Mouse (Mus musculus): ENCODE data around the gene Ace. TPM values are rescaled to one million over a fixed set of nuclear protein-coding genes. Genes with fewer than 3 reads are reported as not detected.

Gene Ace
- total RNA-seq, 2 experiments from 2014 or later, result 9.1 to 13.0 TPM

DNA sequence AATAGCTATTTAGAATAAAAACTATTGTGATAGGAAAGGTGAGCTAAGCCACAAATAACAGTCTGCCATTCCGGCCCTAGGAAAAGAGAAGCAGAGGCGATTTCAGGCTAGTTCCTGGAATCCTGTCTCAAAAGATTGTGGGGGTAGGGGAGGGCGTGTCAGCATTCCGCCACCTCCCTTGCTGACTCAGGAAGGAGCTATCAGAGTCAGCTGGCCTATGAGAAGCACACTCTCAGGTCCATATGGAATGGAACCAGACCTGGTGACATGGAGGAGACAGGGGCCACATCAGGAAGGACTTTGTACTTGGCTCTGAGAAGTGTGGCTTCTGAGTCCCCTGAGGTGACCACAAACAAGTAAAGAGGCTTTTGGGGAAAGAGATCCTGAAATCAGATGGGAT lies 17.2 kb upstream of the Ace start:
- intact Hi-C loops (cut with DNase I), result no loop called here
- no peak for TF ChIP-seq CTCF (IDR thresholded peaks at IDR 0.05)
- no peak overlapping the region for H3K4me3 ChIP-seq
- no peak for DNase-seq (ENCODE audit: extremely low spot score in 1 of 2, low spot score in 2 of 2)
- no peak overlapping the region for H3K27ac ChIP-seq

DNA sequence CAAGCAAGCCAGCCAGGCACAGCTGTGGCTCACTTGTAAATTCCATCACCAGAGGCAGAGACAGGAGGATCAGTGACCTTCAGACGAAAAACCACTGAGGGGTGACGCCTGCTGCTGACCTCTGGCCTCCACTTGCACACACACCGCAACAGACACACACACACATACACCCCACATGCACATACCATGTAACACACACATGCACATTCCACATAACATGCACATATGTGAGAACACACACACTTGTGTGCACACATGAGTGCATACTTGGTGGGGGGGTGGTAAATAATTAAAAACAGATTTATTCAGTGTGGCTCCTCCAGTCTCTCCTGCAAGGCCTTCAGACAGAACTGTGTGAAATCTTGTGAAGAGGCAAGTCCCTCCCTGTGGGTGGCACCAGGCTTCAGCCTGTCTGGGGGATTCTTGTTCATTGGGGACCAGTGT lies 16.1 kb upstream of the Ace start:
- no peak for TF ChIP-seq CTCF (IDR thresholded peaks at IDR 0.05)
- no peak for DNase-seq (ENCODE audit: extremely low spot score in 1 of 2, low spot score in 2 of 2)
- Histone ChIP-seq H3K27ac (no peak overlapping the region), H3K4me3 (no peak overlapping the region)
- intact Hi-C loops (cut with DNase I), result no loop called here

DNA sequence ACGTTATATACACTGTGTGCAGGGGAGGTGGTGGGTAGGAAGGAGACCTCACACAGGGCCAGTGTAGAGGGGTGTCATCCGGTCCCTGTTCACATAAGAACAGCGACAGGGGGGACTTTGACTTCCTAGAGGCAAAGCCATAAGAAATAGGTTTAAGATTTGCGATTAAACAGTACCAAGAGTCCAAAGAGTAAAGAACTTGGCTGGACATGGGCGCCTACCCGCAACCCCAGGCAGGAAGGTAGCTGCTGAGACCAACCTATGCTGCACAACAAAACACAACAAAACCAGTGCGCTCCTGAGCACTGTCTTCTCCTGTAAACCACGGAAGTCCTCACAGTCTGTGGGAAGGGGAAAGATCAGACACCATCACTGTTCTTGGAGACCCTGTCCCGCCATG lies 15.6 kb upstream of the Ace start:
- intact Hi-C loops (cut with DNase I), result no loop called here
- Histone ChIP-seq H3K4me3 (no peak overlapping the region), H3K27ac (no peak overlapping the region)
- no peak for DNase-seq (ENCODE audit: extremely low spot score in 1 of 2, low spot score in 2 of 2)
- TF ChIP-seq CTCF (IDR thresholded peaks at IDR 0.05), result no peak

DNA sequence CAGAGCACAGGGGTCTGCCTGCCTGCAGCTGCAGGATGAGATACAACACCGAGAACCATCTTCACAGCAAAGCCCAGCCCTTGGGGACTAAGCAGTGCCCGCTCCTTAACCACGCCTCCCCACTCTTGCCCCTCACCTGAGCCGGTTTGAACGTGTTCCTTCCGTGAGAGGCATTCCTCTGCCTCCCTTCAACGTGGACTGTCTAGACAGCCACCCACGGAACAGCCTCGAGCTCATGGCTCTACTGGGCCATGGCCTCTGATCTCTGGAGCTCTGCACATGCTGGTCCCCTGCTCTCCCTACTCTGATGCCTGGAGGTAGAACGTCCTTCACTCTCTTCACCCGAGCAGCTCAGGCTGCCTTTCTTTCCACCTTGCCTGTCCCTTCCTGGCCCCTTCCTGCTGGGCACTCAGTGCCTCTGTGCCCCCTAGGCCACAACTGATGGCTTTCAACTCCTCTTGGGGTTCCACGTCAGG lies 14.8 kb upstream of the Ace start, which contains the start of gene Cyb561:
Gene Cyb561, minus strand, starts transcription at position 426 of the 476 bp plus-strand sequence.
- intact Hi-C loops (cut with DNase I), result no loop called here
- no peak for TF ChIP-seq CTCF (IDR thresholded peaks at IDR 0.05)
- DNase-seq (ENCODE audit: extremely low spot score in 1 of 2, low spot score in 2 of 2), result no peak
- Histone ChIP-seq H3K4me3 (no peak within 1 kb of the TSS), H3K27ac (no peak within 1 kb of the TSS)

DNA sequence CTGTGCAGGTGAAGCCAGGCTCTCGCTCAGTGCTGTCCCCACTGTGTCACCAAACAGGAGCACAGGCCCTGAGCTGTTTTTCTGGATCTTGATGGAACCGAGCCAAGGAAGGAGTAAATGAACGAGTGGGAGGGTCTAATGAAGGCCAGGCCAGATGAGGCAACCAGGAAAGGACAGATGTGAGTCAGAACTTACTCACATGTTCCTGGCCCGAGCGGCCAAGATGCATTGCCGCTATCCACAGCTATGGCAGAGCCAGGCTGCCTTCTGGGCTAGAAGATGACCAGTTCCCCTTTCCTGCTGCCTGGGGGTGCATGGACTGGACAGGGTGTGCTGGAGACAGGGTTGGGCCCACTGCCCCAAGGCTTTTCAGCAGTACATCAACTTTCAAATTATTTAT lies 14.3 kb upstream of the Ace start:
- H3K27ac ChIP-seq, result no peak overlapping the region
- no peak for TF ChIP-seq CTCF (IDR thresholded peaks at IDR 0.05)
- no peak overlapping the region for H3K4me3 ChIP-seq
- DNase-seq (ENCODE audit: extremely low spot score in 1 of 2, low spot score in 2 of 2), result no peak
- intact Hi-C loops (cut with DNase I), result no loop called here

DNA sequence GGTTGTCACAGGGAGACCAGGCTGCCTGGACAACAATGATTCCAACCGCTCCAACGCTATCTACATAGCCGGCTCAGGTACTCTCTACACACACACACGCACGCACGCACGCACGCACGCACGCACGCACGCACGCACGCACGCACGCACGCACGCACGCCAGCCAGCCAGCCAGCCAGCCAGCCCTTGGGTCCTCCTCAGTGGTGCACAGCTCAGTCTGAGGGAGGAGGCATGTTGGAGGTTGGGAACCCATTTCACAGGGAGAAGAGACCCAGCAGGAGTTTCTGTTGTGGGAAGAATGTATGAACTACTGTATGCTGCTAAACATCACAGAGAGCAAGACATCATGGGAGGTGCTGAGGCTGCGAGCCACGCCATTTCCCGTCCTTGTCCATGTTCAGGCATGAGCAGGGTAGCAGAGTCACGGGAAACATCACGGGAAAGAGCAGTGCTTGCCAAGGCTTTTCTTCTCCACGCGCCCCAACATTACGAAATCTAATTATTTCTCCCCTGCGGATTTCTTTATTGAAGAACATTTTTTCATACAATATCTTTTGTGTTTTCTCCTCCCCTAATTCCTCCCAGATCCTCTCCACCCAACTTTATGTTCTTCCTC lies 11.8 kb upstream of the Ace start:
- no peak overlapping the region for H3K27ac ChIP-seq
- intact Hi-C loops (cut with DNase I), result no loop called here
- H3K4me3 ChIP-seq, result no peak overlapping the region
- no peak for DNase-seq (ENCODE audit: extremely low spot score in 1 of 2, low spot score in 2 of 2)
- no peak for TF ChIP-seq CTCF (IDR thresholded peaks at IDR 0.05)

DNA sequence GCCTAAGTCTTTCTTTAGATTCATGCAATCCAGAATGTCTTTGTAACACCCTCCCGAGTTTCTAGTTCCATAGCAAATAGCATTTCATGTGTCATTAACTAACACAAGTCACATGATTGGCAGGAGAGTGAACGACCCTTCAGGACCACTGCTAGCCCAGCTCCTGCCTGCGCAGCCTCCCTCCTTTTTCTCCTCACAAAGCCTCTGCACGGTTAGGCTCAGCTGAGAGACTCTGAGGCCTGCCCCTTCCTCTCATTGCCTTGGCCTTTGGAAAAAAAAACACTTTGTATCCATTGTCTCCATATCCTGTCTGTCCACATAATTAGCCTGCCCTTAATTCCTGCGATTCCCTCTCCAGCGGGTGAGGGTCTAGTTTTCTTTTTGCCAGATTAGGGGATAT lies 10.2 kb upstream of the Ace start:
- no peak for TF ChIP-seq CTCF (IDR thresholded peaks at IDR 0.05)
- Histone ChIP-seq H3K4me3 (no peak overlapping the region), H3K27ac (no peak overlapping the region)
- DNase-seq (ENCODE audit: extremely low spot score in 1 of 2, low spot score in 2 of 2), result no peak
- intact Hi-C loops (cut with DNase I), result no loop called here

DNA sequence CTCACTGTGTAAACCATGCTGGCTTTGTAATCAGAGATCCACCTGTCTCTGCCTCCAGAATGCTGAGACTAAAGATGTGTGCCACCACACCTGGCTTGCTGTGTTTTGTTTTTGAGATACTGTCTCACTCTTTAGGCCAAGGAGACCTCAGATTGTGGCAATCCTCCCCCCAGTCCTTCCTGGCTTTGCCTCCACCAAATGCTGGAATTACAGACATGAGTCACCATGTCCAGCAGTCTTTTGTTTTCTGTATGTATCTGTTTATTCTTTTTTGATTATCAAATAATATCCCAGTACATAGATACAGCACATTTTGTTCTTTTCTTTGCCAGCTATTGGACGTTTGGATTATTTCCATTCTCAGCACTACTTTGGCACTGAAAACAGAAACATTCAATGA lies 9.2 kb upstream of the Ace start:
- intact Hi-C loops (cut with DNase I), result no loop called here
- TF ChIP-seq CTCF (IDR thresholded peaks at IDR 0.05), result no peak

DNA sequence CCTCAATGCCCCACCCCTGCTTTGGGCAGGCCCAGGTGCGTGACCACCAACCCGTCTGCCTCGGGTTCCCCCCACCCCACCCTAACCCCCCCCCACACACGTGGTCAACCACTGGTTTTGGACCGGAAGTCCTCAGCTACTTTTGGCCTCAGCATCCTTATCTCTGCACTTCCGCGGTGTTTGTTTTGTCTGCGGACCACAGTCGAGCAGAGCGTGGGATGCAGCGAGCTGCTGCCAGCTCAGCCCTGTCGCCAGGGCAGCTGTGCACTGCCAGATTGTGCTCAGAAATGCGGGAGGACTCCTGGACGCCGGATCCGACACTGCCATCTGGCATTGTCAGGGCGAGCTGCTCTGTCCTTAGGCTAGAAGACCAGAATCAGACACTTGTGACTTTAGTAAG lies 8.4 kb upstream of the Ace start:
- intact Hi-C loops (cut with DNase I), result no loop called here
- TF ChIP-seq CTCF (IDR thresholded peaks at IDR 0.05), result no peak
- H3K4me3 ChIP-seq, result no peak overlapping the region
- no peak overlapping the region for H3K27ac ChIP-seq
- DNase-seq (ENCODE audit: extremely low spot score in 1 of 2, low spot score in 2 of 2), result peak; percentile 29 to 52

More for the DNA sequence above, 9.2 kb upstream of the Ace start:
- H3K27ac ChIP-seq, result no peak overlapping the region
- DNase-seq (ENCODE audit: extremely low spot score in 1 of 2, low spot score in 2 of 2), result no peak
- H3K4me3 ChIP-seq, result no peak overlapping the region

DNA sequence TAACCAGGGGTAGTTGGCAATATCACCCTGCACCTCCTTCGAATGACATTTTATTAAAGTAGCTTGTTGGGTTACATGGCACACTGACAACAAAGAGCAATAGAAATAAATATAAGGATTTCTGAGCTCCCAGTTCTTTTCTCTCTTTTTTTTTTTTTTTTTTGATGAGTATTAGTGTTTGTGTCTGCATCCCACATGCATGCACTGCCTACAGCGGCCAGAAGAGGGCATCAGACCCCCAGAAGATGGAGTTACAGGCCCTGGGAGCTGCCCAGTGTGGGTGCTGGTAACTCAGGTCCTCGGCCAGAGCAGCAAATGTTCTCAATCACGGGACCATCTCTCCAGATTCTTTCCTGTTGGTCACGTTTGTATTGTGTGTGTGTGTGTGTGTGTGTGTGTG lies 3.1 kb upstream of the Ace start:
- H3K4me3 ChIP-seq, result no peak overlapping the region
- TF ChIP-seq CTCF (IDR thresholded peaks at IDR 0.05), result peak; percentile 11; the same call in 1 of the 2 replicates
- H3K27ac ChIP-seq, result no peak overlapping the region
- no peak for DNase-seq (ENCODE audit: extremely low spot score in 1 of 2, low spot score in 2 of 2)
- intact Hi-C loops (cut with DNase I), result no loop called here

DNA sequence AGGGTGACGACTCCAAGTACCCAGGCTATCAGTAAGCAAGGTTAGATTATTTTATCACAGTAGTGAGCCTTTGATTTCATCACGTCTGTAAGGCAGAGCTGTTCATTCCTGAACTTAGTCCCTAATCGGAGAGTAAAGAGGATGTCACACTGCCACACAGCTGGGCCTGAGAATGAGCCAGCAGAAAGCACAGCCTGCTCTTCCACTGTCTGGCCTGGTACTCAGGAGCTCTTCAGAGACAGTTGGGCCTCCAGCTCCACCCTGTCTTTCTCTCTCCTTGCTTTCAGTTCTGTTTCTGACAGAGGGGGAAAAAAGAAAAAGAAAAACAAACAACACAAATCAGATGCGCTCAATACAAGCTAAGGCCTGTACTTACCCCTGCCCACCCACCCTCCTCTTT lies 1.5 kb upstream of the Ace start:
- intact Hi-C loops (cut with DNase I), result no loop called here
- no peak for TF ChIP-seq CTCF (IDR thresholded peaks at IDR 0.05)
- no peak for DNase-seq (ENCODE audit: extremely low spot score in 1 of 2, low spot score in 2 of 2)
- Histone ChIP-seq H3K4me3 (no peak overlapping the region), H3K27ac (no peak overlapping the region)

DNA sequence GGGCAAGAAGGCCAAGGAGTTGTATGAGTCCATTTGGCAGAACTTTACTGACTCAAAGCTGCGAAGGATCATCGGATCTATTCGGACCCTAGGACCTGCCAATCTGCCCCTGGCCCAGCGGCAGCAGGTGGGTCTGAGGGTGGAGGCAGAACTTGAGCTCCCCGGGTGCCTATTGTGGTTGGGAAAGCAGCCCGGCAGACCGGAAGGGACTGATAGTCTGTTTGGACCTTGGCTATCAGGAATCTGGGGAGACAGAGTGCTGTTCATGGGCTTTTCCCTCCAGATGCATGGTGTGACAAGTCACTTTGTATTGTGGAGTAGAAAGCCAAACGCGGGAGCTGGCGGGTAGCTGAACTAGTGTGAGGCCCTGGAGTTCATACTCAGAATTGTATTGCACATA lies 1.2 kb downstream of the Ace start:
- intact Hi-C loops (cut with DNase I), result loop anchor here (1.0 kb wide), 1 partner anchor 42 kb away; no protein-coding TSS in a partner anchor
- H3K4me3 ChIP-seq, result no peak overlapping the region

DNA sequence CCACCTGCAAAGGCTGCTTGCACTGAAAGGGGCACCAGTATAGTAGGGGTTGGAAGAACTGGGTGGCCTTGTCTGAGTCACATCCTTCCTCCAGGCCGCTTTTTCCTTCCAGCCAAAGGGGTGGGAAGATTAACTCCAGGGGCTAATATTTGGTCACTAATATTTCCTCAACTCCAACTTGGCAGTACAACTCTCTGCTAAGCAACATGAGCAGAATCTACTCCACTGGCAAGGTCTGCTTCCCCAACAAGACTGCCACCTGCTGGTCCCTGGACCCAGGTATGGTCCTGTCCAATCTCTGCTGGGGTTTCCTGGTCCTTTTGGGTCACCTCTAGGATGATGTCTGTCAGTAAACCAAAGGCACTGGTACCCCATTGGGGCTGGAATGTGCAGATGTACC lies 1.8 kb downstream of the Ace start:
- H3K4me3 ChIP-seq, result no peak overlapping the region
- DNase-seq (ENCODE audit: extremely low spot score in 1 of 2, low spot score in 2 of 2), result peak in 1 of 2 experiments; percentile 37

More for the DNA sequence above, 1.2 kb downstream of the Ace start:
- no peak overlapping the region for H3K27ac ChIP-seq
- no peak for DNase-seq (ENCODE audit: extremely low spot score in 1 of 2, low spot score in 2 of 2)
- no peak for TF ChIP-seq CTCF (IDR thresholded peaks at IDR 0.05)

More for the DNA sequence above, 1.8 kb downstream of the Ace start:
- intact Hi-C loops (cut with DNase I), result loop anchor here (1.0 kb wide), 1 partner anchor 42 kb away; no protein-coding TSS in a partner anchor
- H3K27ac ChIP-seq, result no peak overlapping the region
- TF ChIP-seq CTCF (IDR thresholded peaks at IDR 0.05), result peak; percentile 59

All from left cerebral cortex, adult 2 months (tissue).